Mouse (Mus musculus) bone marrow macrophage, adult 2 months (primary cell): ENCODE data around the gene Gtpbp10. TPM values are rescaled to one million over a fixed set of nuclear protein-coding genes. Genes with fewer than 3 reads are reported as not detected.

Experiments
- H3K27ac ChIP-seq: 2 replicates; pipeline ENCODE4 v1.5.1; 2012; ENCODE audit warnings: low read depth, low read length; ENCODE audit not compliant: insufficient read depth
- H3K4me1 ChIP-seq: 2 replicates; pipeline ENCODE4 v1.6.1; 2012; ENCODE audit warnings: low read length; ENCODE audit not compliant: control insufficient read depth, insufficient read depth
- H3K4me3 ChIP-seq: 2 replicates; pipeline ENCODE4 v1.5.1; 2012; ENCODE audit warnings: mild to moderate bottlenecking, low read length, moderate library complexity; ENCODE audit not compliant: insufficient read depth
- CTCF ChIP-seq: IDR thresholded peaks from 2 replicates; pipeline ENCODE4 v1.5.1; 2012; ENCODE audit warnings: low read depth, mild to moderate bottlenecking, low read length, moderate library complexity
- POLR2A ChIP-seq: IDR thresholded peaks from 2 replicates; pipeline ENCODE4 v1.6.1; 2012; ENCODE audit warnings: mild to moderate bottlenecking, low read depth, low read length, borderline replicate concordance
- polyA plus RNA-seq: library from polyadenylated mRNA; stranded (reverse); fragments of >200 nt; gene quantifications from 2 replicates; pipeline ENCODE4 v1.2.4, GENCODE M21; 2012; ENCODE audit not compliant: missing spikeins, insufficient read depth, insufficient read length

Gtpbp10 gene
- polyA plus RNA-seq, result 11.2 and 14.3 TPM in 2 replicates

DNA sequence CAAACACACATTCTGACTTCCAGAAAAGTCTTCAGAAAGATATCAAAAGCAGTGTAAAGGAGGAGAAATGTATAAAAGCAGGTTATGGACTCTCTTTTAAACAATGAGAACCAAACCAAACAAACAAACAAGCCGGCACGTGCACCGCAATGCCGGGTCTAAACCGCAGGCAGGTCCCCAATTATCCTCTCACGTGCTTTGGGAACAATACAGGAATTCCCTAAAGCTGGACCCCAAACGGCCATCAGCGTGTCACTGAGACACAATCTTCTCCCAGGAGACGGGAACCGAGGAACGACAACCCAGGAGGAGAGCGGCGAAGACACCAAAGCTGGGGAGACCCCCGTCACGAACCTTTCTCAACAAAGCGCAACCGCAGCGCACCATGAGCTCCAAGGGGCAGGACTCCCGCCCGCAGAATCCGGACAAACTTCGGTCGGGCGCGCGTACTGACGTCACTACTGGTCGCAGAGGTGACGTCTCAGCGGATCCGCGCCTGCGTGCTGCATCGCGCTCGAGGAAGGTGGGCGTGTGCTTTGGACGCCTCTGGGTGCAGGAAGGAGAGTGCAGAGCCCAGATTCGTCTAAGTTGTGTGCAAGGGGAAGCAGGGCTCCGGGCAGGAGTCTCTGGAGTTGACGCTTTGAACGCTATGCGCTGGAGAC lies at the start of gene Gtpbp10:
Gene Gtpbp10, minus strand, starts transcription at position 460 of the 662 bp plus-strand sequence.
- TF ChIP-seq POLR2A, result no peak
- TF ChIP-seq CTCF, result no peak
- peak within 1 kb of the TSS; percentile 62 for H3K27ac ChIP-seq
- H3K4me1 ChIP-seq, result peaks cover 9% of the 10 kb centered on the region
- H3K4me3 ChIP-seq, result peak within 1 kb of the TSS; percentile 87

DNA sequence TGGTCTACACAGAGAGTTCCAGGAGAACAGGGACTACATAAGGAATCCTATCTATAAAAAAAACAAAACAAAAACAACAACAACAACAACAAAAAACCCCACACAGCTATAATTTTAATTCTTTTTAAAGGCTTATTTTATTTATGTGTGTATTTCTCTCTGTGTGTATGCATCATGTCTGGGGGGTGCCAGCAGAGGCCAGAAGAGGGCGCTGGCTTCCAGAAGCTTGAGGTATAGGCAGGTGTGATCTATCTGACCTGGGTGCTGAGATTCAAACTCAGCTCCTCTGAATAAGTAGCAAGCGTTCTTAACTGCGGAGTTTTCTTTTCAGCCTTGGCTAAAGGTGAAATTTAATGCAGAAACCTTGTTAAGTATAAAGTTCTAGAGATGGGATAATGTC lies 28.3 kb upstream of the Gtpbp10 start:
- Histone ChIP-seq H3K27ac (no peak overlapping the region), H3K4me3 (no peak overlapping the region), H3K4me1 (no peaks in the 10 kb centered on the region)
- TF ChIP-seq CTCF (no peak), POLR2A (no peak)

DNA sequence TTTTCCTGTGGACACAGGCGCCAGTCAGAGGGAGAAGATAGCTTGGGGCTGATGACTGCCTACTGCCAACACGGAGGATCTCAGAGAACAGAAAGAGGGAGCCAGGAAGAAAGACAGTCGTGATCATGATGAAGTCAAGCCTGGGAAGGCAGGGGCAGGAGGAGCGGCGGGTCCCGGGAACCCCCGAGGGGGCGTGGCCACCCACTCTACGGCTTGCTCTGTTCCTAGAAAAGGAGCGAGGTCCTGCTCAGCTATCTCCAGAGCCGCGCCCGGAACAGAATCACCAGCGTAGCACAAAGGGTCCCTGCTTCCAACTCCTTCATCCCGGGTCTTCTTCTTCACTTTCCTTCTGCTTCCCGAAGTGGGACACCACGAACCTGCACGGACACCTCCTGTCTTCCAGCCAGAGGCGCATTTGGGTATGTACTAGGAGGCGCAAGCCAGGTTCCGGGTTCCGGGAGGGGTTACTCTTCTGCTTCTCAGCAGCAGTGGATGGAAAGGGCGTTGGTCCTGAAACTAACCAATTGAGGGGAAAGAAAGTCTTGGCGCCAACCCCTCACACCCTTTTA lies 14.5 kb upstream of the Gtpbp10 start, which contains the start of gene Gm8773:
Gene Gm8773, plus strand, starts transcription at position 51 of the 569 bp plus-strand sequence.
- Histone ChIP-seq H3K4me1 (peaks cover 3% of the 10 kb centered on the region; the same call in 1 of the 2 replicates), H3K27ac (no peak within 1 kb of the TSS), H3K4me3 (peak within 1 kb of the TSS; percentile 65)
- no peak for TF ChIP-seq CTCF
- TF ChIP-seq POLR2A, result no peak

DNA sequence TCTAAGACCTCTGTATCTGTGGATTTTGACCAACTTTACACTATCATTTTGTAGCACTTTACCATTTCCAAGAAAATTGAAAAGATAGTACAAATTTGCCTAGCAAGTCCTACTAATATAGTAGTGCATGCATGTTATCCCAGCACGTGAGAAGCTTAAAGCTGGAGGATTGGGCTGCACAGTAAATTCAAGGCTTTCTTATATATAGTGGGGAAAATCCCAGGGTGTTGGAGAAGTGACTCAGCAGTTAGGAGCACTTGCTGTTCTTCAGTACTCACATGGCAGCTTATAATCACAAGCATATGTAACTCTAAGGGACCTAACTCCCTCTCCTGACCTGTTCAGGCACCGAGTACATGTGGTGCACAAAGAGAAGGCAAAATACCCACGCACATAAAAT lies 3.1 kb upstream of the Gtpbp10 start:
- TF ChIP-seq CTCF, result no peak
- no peak for TF ChIP-seq POLR2A
- Histone ChIP-seq H3K27ac (no peak overlapping the region), H3K4me3 (no peak overlapping the region), H3K4me1 (peaks cover 8% of the 10 kb centered on the region)

DNA sequence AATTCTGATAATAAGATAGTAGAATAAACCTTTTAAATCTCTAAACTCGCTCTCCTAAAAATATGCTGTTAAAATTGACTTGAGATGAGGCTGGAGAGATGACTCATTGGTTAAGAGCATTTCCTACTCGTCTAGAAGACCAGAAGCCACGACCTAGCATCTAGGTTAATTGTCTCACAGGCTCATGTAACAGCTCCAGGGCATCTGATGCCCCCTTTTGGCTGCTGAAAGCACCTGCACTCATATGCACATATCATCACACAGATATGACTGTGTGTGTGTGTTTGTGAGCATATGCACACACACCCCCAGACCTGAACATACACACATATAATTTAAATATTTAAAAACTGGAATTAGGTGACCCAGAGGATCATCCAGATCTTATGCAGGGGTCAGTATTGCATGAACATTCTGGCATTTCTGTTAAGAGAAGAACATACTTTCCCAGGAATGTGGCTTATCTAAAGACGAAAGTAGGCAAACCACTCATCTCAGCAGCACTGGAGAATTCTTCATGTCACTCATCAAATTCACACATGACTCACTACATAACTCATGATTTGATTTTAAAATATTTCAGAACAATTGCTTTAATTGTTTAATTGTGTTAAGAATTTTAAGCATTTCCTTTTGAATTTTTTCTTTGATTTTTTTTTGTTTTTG lies 1.8 kb upstream of the Gtpbp10 start:
- Histone ChIP-seq H3K27ac (no peak overlapping the region), H3K4me1 (peaks cover 9% of the 10 kb centered on the region), H3K4me3 (no peak overlapping the region)
- TF ChIP-seq CTCF (no peak), POLR2A (no peak)

DNA sequence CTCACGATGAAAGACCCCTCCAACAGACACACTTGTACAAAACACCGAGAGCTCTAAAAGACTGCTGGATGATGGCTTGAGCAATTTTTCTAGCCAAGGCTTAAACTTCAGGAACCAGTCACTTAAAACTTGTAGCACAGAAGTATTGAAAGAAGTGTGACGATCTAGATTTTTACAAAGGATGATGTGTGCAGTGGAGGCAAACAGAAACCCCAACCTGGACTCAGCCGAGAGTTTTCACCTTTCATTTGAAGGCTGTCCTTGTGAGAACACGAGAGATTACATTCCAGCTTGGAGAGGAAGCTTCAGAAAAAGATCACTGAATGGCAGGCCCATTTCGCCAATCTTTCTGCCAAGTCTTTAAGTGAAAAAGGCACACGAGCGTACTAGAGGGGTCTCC lies 460 bp upstream of the Gtpbp10 start:
- peaks cover 9% of the 10 kb centered on the region for H3K4me1 ChIP-seq
- peak overlapping the region; percentile 49 for H3K27ac ChIP-seq
- H3K4me3 ChIP-seq, result peak overlapping the region; percentile 87
- TF ChIP-seq CTCF (no peak), POLR2A (no peak)

DNA sequence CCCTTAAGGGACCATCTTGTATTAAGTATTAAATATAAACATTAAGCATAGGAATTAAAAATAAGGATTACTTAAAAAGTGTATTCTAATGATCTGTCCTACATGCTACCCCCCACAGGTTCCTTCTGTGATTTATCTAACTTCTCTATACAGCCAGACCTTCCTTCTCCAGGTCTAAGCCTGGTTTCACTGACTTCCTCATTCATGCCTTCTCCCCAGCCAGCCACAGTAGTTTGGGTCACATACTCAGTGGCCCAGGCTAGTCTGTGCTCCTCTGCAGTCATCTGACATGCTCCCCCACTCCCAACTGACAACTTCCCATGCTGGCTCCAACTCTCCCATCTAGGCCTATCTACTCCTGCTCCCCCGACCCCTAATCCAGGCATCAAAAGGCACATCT lies 8.2 kb downstream of the Gtpbp10 start:
- Histone ChIP-seq H3K27ac (no peak overlapping the region), H3K4me3 (no peak overlapping the region), H3K4me1 (peaks cover 4% of the 10 kb centered on the region)
- TF ChIP-seq POLR2A (no peak), CTCF (no peak)

DNA sequence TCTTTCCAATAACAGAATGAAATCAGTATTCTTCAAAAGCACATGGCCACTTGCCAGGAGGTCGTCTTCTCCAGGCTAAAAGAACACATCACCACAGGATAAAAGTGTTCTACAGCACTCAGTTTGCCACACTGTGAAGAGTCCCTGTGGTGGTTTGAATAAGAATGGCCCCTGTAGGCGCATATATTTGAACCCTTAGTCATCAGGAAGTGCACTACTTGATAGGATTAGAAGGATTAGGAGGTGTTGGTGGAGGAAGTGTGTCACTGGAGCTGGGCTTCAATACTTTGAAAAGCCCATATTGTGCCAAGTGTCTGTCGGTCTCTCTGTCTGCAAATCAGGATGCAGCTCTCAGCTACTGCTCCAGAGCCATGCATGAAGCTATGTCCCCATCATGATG lies 19.0 kb downstream of the Gtpbp10 start:
- H3K4me3 ChIP-seq, result no peak overlapping the region
- TF ChIP-seq POLR2A (no peak), CTCF (no peak)
- no peak overlapping the region for H3K27ac ChIP-seq
- no peaks in the 10 kb centered on the region for H3K4me1 ChIP-seq

DNA sequence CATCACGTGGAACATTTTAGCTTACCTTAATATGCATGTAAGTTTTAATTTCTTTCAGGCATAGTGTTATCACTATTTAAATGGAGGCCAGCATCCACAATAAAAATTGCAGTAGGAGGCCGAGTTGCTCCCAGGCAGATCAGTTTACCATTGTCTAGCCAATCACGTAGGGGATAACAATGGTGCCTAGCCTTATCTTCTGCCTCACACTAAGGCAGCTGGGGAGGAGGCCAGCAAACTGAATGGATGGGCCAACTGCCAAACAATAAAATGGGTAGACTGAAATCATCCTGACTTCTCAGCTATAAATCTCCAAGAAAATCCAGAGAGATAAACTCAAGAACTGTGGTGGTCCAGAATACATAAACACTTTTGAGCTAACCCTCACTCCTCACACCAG lies 19.6 kb downstream of the Gtpbp10 start:
- TF ChIP-seq POLR2A (no peak), CTCF (no peak)
- Histone ChIP-seq H3K4me3 (no peak overlapping the region), H3K4me1 (no peaks in the 10 kb centered on the region), H3K27ac (no peak overlapping the region)

DNA sequence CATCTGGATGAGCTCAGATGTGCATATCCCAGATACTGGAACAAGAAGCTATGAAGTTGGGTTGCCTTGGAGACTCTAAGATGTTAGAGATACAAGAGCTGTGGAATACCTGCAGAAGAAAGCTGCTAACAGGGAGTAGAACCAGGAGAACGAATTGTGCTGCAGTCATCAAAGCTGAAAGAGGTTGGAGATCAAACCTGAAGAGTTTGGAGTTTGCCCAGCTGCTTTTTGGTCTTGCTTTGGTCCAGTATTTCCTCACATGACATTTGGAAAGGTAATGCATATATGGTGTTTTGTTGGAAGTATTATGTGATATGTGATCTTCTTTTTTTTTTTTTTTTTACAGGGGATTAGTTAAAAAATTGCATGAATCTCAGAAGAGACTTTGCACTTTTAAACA lies 23.2 kb downstream of the Gtpbp10 start:
- Histone ChIP-seq H3K4me3 (no peak overlapping the region), H3K4me1 (no peaks in the 10 kb centered on the region), H3K27ac (no peak overlapping the region)
- TF ChIP-seq POLR2A (no peak), CTCF (no peak)
